Mouse (Mus musculus): ENCODE data around the gene Dnase2a. TPM values are rescaled to one million over a fixed set of nuclear protein-coding genes. Genes with fewer than 3 reads are reported as not detected.

The Dnase2a gene
- total and polyA plus RNA-seq, 2 experiments from 2014 or later: 4.3 to 6.7 TPM

- Histone ChIP-seq H3K27ac (ENCODE audit: low read depth, low read length) (peak overlapping the region; percentile 97), H3K9ac (replicated peaks; ENCODE audit: low read length, poor library complexity, severe bottlenecking) (peak overlapping the region; percentile 99), H3K27me3 (ENCODE audit: insufficient read depth, low read length) (no peaks in the 10 kb centered on the region), H3K4me1 (ENCODE audit: insufficient read depth, low read length) (peaks cover 5% of the 10 kb centered on the region), H3K4me2 (ENCODE audit: low read depth, low read length, poor library complexity, severe bottlenecking) (peak overlapping the region; percentile 93), H3K36me3 (ENCODE audit: insufficient read depth, low read length) (peaks cover 5% of the 10 kb centered on the region), H3K9me3 (ENCODE audit: low read length) (no peaks in the 10 kb centered on the region), H3K4me3 (ENCODE audit: low read depth, low read length) (peak overlapping the region; percentile 93)
- ATAC-seq (ENCODE audit: low FRiP score) (no peak), DNase-seq (ENCODE audit: low spot score) (no peak)
- WGBS: 7% methylated on average over 14 of the region's 14 CpGs
- no peak for TF ChIP-seq CTCF (IDR thresholded peaks at IDR 0.05)
Observed at GRCm38 (mm10) chr8:84935489-84935888, 27.1 kb downstream of the Dnase2a start.

GRCm38 (mm10) chr8:84936041-84936961, 27.9 kb downstream of the Dnase2a start:
- Histone ChIP-seq H3K4me3 (ENCODE audit: low read depth, low read length) (peak overlapping the region; percentile 93), H3K9ac (replicated peaks; ENCODE audit: low read length, poor library complexity, severe bottlenecking) (peak overlapping the region; percentile 99), H3K4me1 (ENCODE audit: insufficient read depth, low read length) (peaks cover 5% of the 10 kb centered on the region), H3K4me2 (ENCODE audit: low read depth, low read length, poor library complexity, severe bottlenecking) (peak overlapping the region; percentile 93), H3K27ac (ENCODE audit: low read depth, low read length) (peak overlapping the region; percentile 97), H3K36me3 (ENCODE audit: insufficient read depth, low read length) (peaks cover 2% of the 10 kb centered on the region; the same call in 1 of the 2 replicates), H3K27me3 (ENCODE audit: insufficient read depth, low read length) (no peaks in the 10 kb centered on the region), H3K9me3 (ENCODE audit: low read length) (no peaks in the 10 kb centered on the region)
- no peak for TF ChIP-seq CTCF (IDR thresholded peaks at IDR 0.05)
- ATAC-seq (ENCODE audit: low FRiP score) (peak; percentile 62), DNase-seq (ENCODE audit: low spot score) (peak; percentile 49)
- 8% methylated on average over 23 of the region's 23 CpGs for WGBS

GRCm38 (mm10) chr8:84936962-84937546, 28.7 kb downstream of the Dnase2a start, which contains the start of gene Mast1:
Gene Mast1, minus strand, starts transcription at chr8:84937359.
- peak; percentile 75 for TF ChIP-seq CTCF (IDR thresholded peaks at IDR 0.05)
- Histone ChIP-seq H3K9ac (replicated peaks; ENCODE audit: low read length, poor library complexity, severe bottlenecking) (peak within 1 kb of the TSS; percentile 99), H3K4me1 (ENCODE audit: insufficient read depth, low read length) (peaks cover 5% of the 10 kb centered on the region), H3K27me3 (ENCODE audit: insufficient read depth, low read length) (no peaks in the 10 kb centered on the region), H3K4me3 (ENCODE audit: low read depth, low read length) (peak within 1 kb of the TSS; percentile 93), H3K36me3 (ENCODE audit: insufficient read depth, low read length) (no peaks in the 10 kb centered on the region), H3K27ac (ENCODE audit: low read depth, low read length) (peak within 1 kb of the TSS; percentile 97), H3K4me2 (ENCODE audit: low read depth, low read length, poor library complexity, severe bottlenecking) (peak within 1 kb of the TSS; percentile 93), H3K9me3 (ENCODE audit: low read length) (no peaks in the 10 kb centered on the region)
- DNase-seq (ENCODE audit: low spot score) (peak; percentile 86), ATAC-seq (ENCODE audit: low FRiP score) (peak; percentile 67)
- 2% methylated on average over 39 of the region's 50 CpGs for WGBS

- Histone ChIP-seq H3K27me3 (ENCODE audit: insufficient read depth, low read length) (no peaks in the 10 kb centered on the region), H3K27ac (ENCODE audit: low read depth, low read length) (peak overlapping the region; percentile 97), H3K4me1 (ENCODE audit: insufficient read depth, low read length) (peaks cover 5% of the 10 kb centered on the region), H3K4me3 (ENCODE audit: low read depth, low read length) (peak overlapping the region; percentile 93), H3K36me3 (ENCODE audit: insufficient read depth, low read length) (no peaks in the 10 kb centered on the region), H3K4me2 (ENCODE audit: low read depth, low read length, poor library complexity, severe bottlenecking) (peak overlapping the region; percentile 93), H3K9me3 (ENCODE audit: low read length) (no peaks in the 10 kb centered on the region), H3K9ac (replicated peaks; ENCODE audit: low read length, poor library complexity, severe bottlenecking) (peak overlapping the region; percentile 99)
- WGBS: 59% methylated on average over 13 of the region's 13 CpGs
- ATAC-seq (ENCODE audit: low FRiP score) (no peak), DNase-seq (ENCODE audit: low spot score) (no peak)
- no peak for TF ChIP-seq CTCF (IDR thresholded peaks at IDR 0.05)
Observed at GRCm38 (mm10) chr8:84937620-84938485, 29.5 kb downstream of the Dnase2a start.

- H3K36me3 ChIP-seq (ENCODE audit: insufficient read depth, low read length): no peaks in the 10 kb centered on the region
- H3K9me3 ChIP-seq (ENCODE audit: low read length): no peaks in the 10 kb centered on the region
- H3K9ac ChIP-seq (replicated peaks; ENCODE audit: low read length, poor library complexity, severe bottlenecking): no peak overlapping the region
- 23% methylated on average over 4 of the region's 4 CpGs for WGBS
- H3K4me1 ChIP-seq (ENCODE audit: insufficient read depth, low read length): no peaks in the 10 kb centered on the region; the same call in 1 of the 2 replicates
- H3K27me3 ChIP-seq (ENCODE audit: insufficient read depth, low read length): 0 out of 2 replicates have a peak, but pooled peaks cover 4% of the 10 kb centered on the region
- no peak for TF ChIP-seq CTCF (IDR thresholded peaks at IDR 0.05)
- H3K4me3 ChIP-seq (ENCODE audit: low read depth, low read length): peak overlapping the region; percentile 77; the same call in 1 of the 2 replicates
- peak overlapping the region; percentile 69 for H3K4me2 ChIP-seq (ENCODE audit: low read depth, low read length, poor library complexity, severe bottlenecking)
- peak; percentile 48 for DNase-seq (ENCODE audit: low spot score)
- ATAC-seq (ENCODE audit: low FRiP score): no peak
- no peak overlapping the region for H3K27ac ChIP-seq (ENCODE audit: low read depth, low read length)
Observed at GRCm38 (mm10) chr8:84943699-84944098, 35.3 kb downstream of the Dnase2a start.

All from midbrain, postnatal 0 days (tissue).